ENCODE assay signal across 8 mouse cellular contexts in the genomic region with DNA sequence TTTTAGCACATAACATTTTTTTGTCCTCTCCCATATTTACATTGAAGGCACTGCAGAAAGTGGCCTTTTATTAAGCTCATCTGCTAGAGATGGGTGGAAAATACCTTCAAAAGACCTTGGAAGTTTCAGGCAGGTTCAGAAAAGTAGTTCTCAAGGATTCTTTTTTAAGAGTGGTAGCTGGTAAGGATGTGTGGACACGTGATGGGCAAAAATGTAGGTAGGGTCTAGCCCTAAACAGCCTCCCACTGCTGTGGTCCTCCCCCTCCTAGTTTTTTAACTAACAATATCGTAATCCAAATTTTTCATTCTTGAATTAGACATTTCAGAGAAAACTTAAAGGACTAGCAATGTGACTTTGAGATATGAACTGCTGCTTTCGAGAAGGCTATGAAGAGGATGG. TPM values are rescaled to one million over a fixed set of nuclear protein-coding genes. Genes with fewer than 3 reads are reported as not detected.
A peak's percentile ranks its signal among the peaks of the same experiment; 100 is the strongest.
DNase-seq lines count a peak whose midpoint lies in the region; ATAC-seq and TF ChIP-seq lines count a peak whose summit lies in the region.

No protein-coding gene starts in this region.

- peak overlapping the region; percentile 64 for H3K4me2 ChIP-seq in heart, embryonic 14.5 days (ENCODE audit: low read length)
- peak overlapping the region; percentile 54 for H3K4me2 ChIP-seq in forebrain, embryonic 16.5 days (ENCODE audit: low read length)
- H3K4me2 ChIP-seq in liver, postnatal 0 days (ENCODE audit: low read depth, low read length): peak overlapping the region; percentile 68

- no peak for TF ChIP-seq CTCF in liver, postnatal 0 days (IDR thresholded peaks at IDR 0.05; ENCODE audit: low read depth)

- DNase-seq in heart, postnatal 25 days (ENCODE audit: low spot score): no peak
- DNase-seq in ES-E14 (ENCODE audit: low read depth, low spot score): no peak
- DNase-seq in liver, postnatal 0 days: no peak
- no peak for DNase-seq in thymus, postnatal 0 days (ENCODE audit: low spot score)
- DNase-seq in ovary, adult 18-20 months (ENCODE audit: low spot score): no peak
- no peak for DNase-seq in ovary, postnatal 36 days (ENCODE audit: low spot score)

- intact Hi-C loops in heart, postnatal 25 days (cut with DNase I): loop anchor here (2.0 kb wide), 1 partner anchor 70 kb away; no protein-coding TSS in a partner anchor

- in situ Hi-C loops in ES-E14 (cut with MboI; ENCODE audit: low sequenced_read_pairs in 2 of 2, unreplicated experiment in 2 of 2): loop anchor here in 1 of 2 experiments (5.0 kb wide), 1 partner anchor 117 kb away; a partner anchor contains a TSS

- peaks cover 9% of the 10 kb centered on the region for H3K36me3 ChIP-seq in heart, embryonic 14.5 days (ENCODE audit: control insufficient read depth, insufficient read depth, low read length)
- no peaks in the 10 kb centered on the region; the same call in 1 of the 2 replicates for H3K36me3 ChIP-seq in ES-E14 (ENCODE audit: control insufficient read depth, insufficient read depth, low read length, poor library complexity, severe bottlenecking)
- H3K36me3 ChIP-seq in forebrain, embryonic 16.5 days (ENCODE audit: control insufficient read depth, insufficient read depth): no peaks in the 10 kb centered on the region
- H3K36me3 ChIP-seq in liver, postnatal 0 days (replicated peaks; ENCODE audit: insufficient read depth, low read length): peaks cover 3% of the 10 kb centered on the region

- H3K4me3 ChIP-seq in heart, embryonic 14.5 days (ENCODE audit: control insufficient read depth in 1 of 2, insufficient read depth in 1 of 2, low read depth in 1 of 2, low read length in 2 of 2): peak overlapping the region; percentile 79 to 95
- H3K4me3 ChIP-seq in ES-E14 (ENCODE audit: insufficient read depth in 1 of 2, low read depth in 1 of 2, low read length in 2 of 2, poor library complexity in 1 of 2, severe bottlenecking in 1 of 2): peak overlapping the region; percentile 71 to 82
- H3K4me3 ChIP-seq in forebrain, embryonic 16.5 days (replicated peaks; ENCODE audit: low read length): peak overlapping the region; percentile 62
- H3K4me3 ChIP-seq in liver, postnatal 0 days (ENCODE audit: low read depth, low read length): peak overlapping the region; percentile 97

- 17% methylated on average over 3 of the region's 3 CpGs for WGBS in heart, embryonic 14.5 days
- WGBS in forebrain, embryonic 16.5 days: 14% methylated on average over 3 of the region's 3 CpGs
- WGBS in liver, postnatal 0 days (ENCODE audit: insufficient replicate concordance): 8% methylated on average over 3 of the region's 3 CpGs

- H3K9ac ChIP-seq in heart, embryonic 14.5 days (ENCODE audit: low read length): peak overlapping the region; percentile 75
- peak overlapping the region; percentile 95 for H3K9ac ChIP-seq in ES-E14 (ENCODE audit: insufficient read depth, low read depth, low read length, poor library complexity, severe bottlenecking)
- H3K9ac ChIP-seq in forebrain, embryonic 16.5 days (replicated peaks; ENCODE audit: low read depth, low read length): peak overlapping the region; percentile 57
- H3K9ac ChIP-seq in liver, postnatal 0 days (replicated peaks): peak overlapping the region; percentile 64

- no peak for TF ChIP-seq EP300 in liver, postnatal 0 days (IDR thresholded peaks at IDR 0.05; ENCODE audit: low read depth)

- H3K9me3 ChIP-seq in heart, embryonic 14.5 days (ENCODE audit: control insufficient read depth, low read length): no peaks in the 10 kb centered on the region
- H3K9me3 ChIP-seq in ES-E14 (ENCODE audit: control insufficient read depth, insufficient read depth, low read depth, low read length): no peaks in the 10 kb centered on the region
- H3K9me3 ChIP-seq in forebrain, embryonic 16.5 days (ENCODE audit: control insufficient read depth, low read length): no peaks in the 10 kb centered on the region
- no peaks in the 10 kb centered on the region for H3K9me3 ChIP-seq in liver, postnatal 0 days (ENCODE audit: low read length)

- no peaks in the 10 kb centered on the region for H3K27me3 ChIP-seq in heart, embryonic 14.5 days (ENCODE audit: control insufficient read depth, insufficient read depth, low read length)
- no peaks in the 10 kb centered on the region for H3K27me3 ChIP-seq in forebrain, embryonic 16.5 days (replicated peaks; ENCODE audit: control insufficient read depth, insufficient read depth, low read length)
- no peaks in the 10 kb centered on the region for H3K27me3 ChIP-seq in liver, postnatal 0 days (ENCODE audit: insufficient read depth, low read length)

- H3K4me1 ChIP-seq in heart, embryonic 14.5 days (ENCODE audit: control insufficient read depth in 2 of 2, insufficient read depth in 2 of 2, low read length in 2 of 2): peaks cover 0 to 18% of the 10 kb centered on the region in 2 experiments; a peak in 2 of 4 replicates
- H3K4me1 ChIP-seq in ES-E14 (ENCODE audit: control insufficient read depth in 2 of 2, insufficient read depth in 2 of 2, low read length in 2 of 2, poor library complexity in 1 of 2): peaks cover 0 to 8% of the 10 kb centered on the region in 2 experiments; a peak in 2 of 4 replicates
- H3K4me1 ChIP-seq in forebrain, embryonic 16.5 days (replicated peaks; ENCODE audit: control insufficient read depth, insufficient read depth, low read length): peaks cover 17% of the 10 kb centered on the region
- H3K4me1 ChIP-seq in liver, postnatal 0 days (ENCODE audit: insufficient read depth): peaks cover 11% of the 10 kb centered on the region; the same call in 1 of the 2 replicates

- no peak for ATAC-seq in heart, embryonic 14.5 days (ENCODE audit: insufficient number of reproducible peaks, insufficient read depth, low FRiP score, low read depth)
- ATAC-seq in forebrain, embryonic 16.5 days: no peak
- ATAC-seq in liver, postnatal 0 days: no peak

- H3K27ac ChIP-seq in heart, embryonic 14.5 days (replicated peaks in 1 of 2; ENCODE audit: control insufficient read depth in 1 of 2, insufficient read depth in 1 of 2, low read depth in 2 of 2, low read length in 2 of 2): peak overlapping the region; percentile 84 to 90
- H3K27ac ChIP-seq in ES-E14 (ENCODE audit: insufficient read depth, low read depth, low read length, poor library complexity, severe bottlenecking): peak overlapping the region; percentile 95
- H3K27ac ChIP-seq in forebrain, embryonic 16.5 days (ENCODE audit: low read length): peak overlapping the region; percentile 56
- H3K27ac ChIP-seq in liver, postnatal 0 days (ENCODE audit: low read depth): peak overlapping the region; percentile 77

TF ChIP-seq in ES-E14, 5 proteins besides CTCF, POLR2A, EP300 and RAD21:
- TF ChIP-seq ZNF384 (IDR thresholded peaks at IDR 0.05; ENCODE audit: low read depth, low read length) (no peak), CHD2 (IDR thresholded peaks at IDR 0.05; ENCODE audit: low read depth, low read length) (no peak), HCFC1 (IDR thresholded peaks at IDR 0.05; ENCODE audit: borderline replicate concordance, insufficient read depth, low read length) (no peak), MAFK (IDR thresholded peaks at IDR 0.05; ENCODE audit: insufficient read depth, low read depth, low read length) (no peak), ZC3H11A (IDR thresholded peaks at IDR 0.05; ENCODE audit: borderline replicate concordance, low read depth, low read length) (no peak)

RNA-seq across cellular contexts. Expression of a gene that starts 0.7 kb away (rescaled TPM):
- 15.0 and 15.2 TPM in 2 replicates for polyA plus RNA-seq in heart, embryonic 14.5 days (2014; fragmentation: Nextera tagmentation; extraction: Ambion mirVana)
- total RNA-seq in heart, postnatal 25 days (2021): 10 to 100 TPM; 35.4 to 51.9 TPM
- 48.5 and 58.4 TPM in 2 replicates for total RNA-seq in ES-E14 (2012; rRNA removed)
- polyA plus RNA-seq in forebrain, embryonic 16.5 days (2015; fragmentation: Nextera tagmentation; extraction: Ambion mirVana): 17.9 and 18.0 TPM in 2 replicates
- 4.5 and 5.1 TPM in 2 replicates for polyA plus RNA-seq in liver, postnatal 0 days (2015; fragmentation: Nextera tagmentation; extraction: Ambion mirVana)
- 9.5 and 11.7 TPM in 2 replicates for polyA plus RNA-seq in thymus, postnatal 0 days (2015; fragmentation: Nextera tagmentation; extraction: Ambion mirVana)
